Mouse (Mus musculus) embryonic fibroblast, embryonic 13.5 days (primary cell): Measurements from ENCODE around the gene Clcnkb.

Experiments
- CTCF ChIP-seq: IDR thresholded peaks from 2 replicates; pipeline ENCODE4 v1.5.1; 2011; ENCODE audit warnings: mild to moderate bottlenecking, control low read depth, low read length, moderate library complexity, borderline replicate concordance; ENCODE audit not compliant: insufficient read depth
- POLR2A ChIP-seq: IDR thresholded peaks from 2 replicates; pipeline ENCODE4 v1.6.1; 2011; ENCODE audit warnings: low read depth, mild to moderate bottlenecking, control low read depth, low read length, moderate library complexity

DNA sequence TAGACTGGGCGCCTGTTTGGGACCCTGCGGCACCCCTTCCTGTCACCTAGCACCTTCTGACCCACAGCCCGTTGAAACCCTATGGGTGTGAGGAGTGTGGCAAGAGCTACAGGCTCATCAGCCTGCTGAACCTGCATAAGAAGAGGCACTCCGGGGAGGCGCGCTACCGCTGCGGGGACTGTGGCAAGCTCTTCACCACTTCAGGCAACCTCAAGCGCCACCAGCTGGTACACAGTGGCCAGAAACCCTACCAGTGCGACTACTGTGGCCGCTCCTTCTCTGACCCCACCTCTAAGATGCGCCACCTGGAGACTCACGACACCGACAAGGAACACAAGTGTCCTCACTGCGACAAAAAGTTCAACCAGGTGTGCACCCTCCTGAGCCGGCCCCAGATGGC lies 48.9 kb upstream of the Clcnkb start:
- TF ChIP-seq CTCF: no peak
- no peak for TF ChIP-seq POLR2A
